Mouse (Mus musculus): ENCODE measurements around the gene Mdh1. TPM values are rescaled to one million over a fixed set of nuclear protein-coding genes. Genes with fewer than 3 reads are reported as not detected.

The Mdh1 gene
- polyA plus RNA-seq, 1 experiment = 160 TPM

Other genes starting within 250 kb of the Mdh1 start
- gene Ugp2, start 201.2 kb downstream of the Mdh1 start, polyA plus RNA-seq (2011; ENCODE audit: insufficient read length, low read depth, missing spikeins) = 68.9 and 73.3 TPM in 2 replicates
- gene Wdpcp, start 132 bp downstream of the Mdh1 start, polyA plus RNA-seq (2011; ENCODE audit: insufficient read length, low read depth, missing spikeins) = 7.9 and 10.2 TPM in 2 replicates

Measured in embryonic fibroblast, embryonic 13.5 days (primary cell).